Mouse (Mus musculus): ENCODE measurements at regions not wholly inside any gene's neighbourhood (a gene's known extent, or its start where the extent isn't known, plus 50 kb on each side); places are given as distances from the start of the nearest gene placed in this dataset.

DNA sequence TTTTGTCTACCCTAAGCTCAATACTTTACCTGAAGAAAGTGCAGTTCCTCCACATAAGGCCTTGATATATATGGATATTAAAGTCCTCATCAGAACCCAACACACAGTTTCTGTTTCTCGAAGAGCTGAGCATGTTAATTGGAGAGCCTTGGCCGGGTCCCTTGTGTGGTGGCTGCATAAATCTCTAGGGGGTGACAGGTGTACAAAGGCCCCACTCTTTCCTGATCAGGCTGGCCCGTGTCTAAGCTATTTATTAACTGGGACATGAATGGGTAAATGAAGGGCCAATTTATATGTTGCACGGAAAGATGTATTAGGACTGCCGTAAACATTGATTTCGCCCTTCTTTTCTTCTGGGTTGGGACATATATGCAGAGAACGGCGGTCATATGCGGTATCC is 136.8 kb downstream of the Tex29 start:
- TF ChIP-seq CTCF (conservative IDR thresholded peaks at IDR 0.05; ENCODE audit: insufficient read depth, insufficient read length, low read depth, low read length) = no peak
- no peak for TF ChIP-seq POLR2A (IDR thresholded peaks at IDR 0.05; ENCODE audit: low read depth, low read length)
